In genomic region chr7:25803460-25803859, GRCm38 (mm10) we compare ENCODE assay signal across 16 mouse cellular contexts. TPM values are rescaled to one million over a fixed set of nuclear protein-coding genes. Genes with fewer than 3 reads are reported as not detected.
A peak's percentile ranks its signal among the peaks of the same experiment; 100 is the strongest.
DNase-seq lines count a peak whose midpoint lies in the region; ATAC-seq and TF ChIP-seq lines count a peak whose summit lies in the region.
"Had no signal": no experiment of that assay in that cellular context is flagged by ENCODE, and none has a peak within 500 bp of the region (broad histone marks: within the 10 kb centered on the region; RNA-seq: fewer than 3 reads in every experiment).

No protein-coding gene starts in this region.

- TF ChIP-seq EP300 in lung, postnatal 0 days (IDR thresholded peaks at IDR 0.05): no peak

- intact Hi-C loops in heart, postnatal 14 days (cut with DNase I): loop anchor here (2.0 kb wide), 1 partner anchor 17 kb away; no protein-coding TSS in a partner anchor

- no peaks in the 10 kb centered on the region for H3K36me3 ChIP-seq in lung, postnatal 0 days (ENCODE audit: insufficient read depth, low read length)
- no peaks in the 10 kb centered on the region for H3K36me3 ChIP-seq in neural tube, embryonic 15.5 days
- H3K36me3 ChIP-seq: liver, embryonic 13.5 days; midbrain, embryonic 12.5 days had no signal

- no peaks in the 10 kb centered on the region for H3K27me3 ChIP-seq in lung, postnatal 0 days (replicated peaks; ENCODE audit: insufficient read depth, low read length)
- no peaks in the 10 kb centered on the region for H3K27me3 ChIP-seq in neural tube, embryonic 15.5 days (replicated peaks)
- H3K27me3 ChIP-seq: liver, embryonic 13.5 days; midbrain, embryonic 12.5 days had no signal

- no peak for ATAC-seq in lung, postnatal 0 days
- no peak for ATAC-seq in neural tube, embryonic 15.5 days (ENCODE audit: low FRiP score)
- ATAC-seq: forebrain, embryonic 14.5 days; hindbrain, embryonic 16.5 days had no signal

- 74% methylated on average over 13 of the region's 13 CpGs for WGBS in lung, postnatal 0 days
- 84% methylated on average over 13 of the region's 13 CpGs for WGBS in neural tube, embryonic 15.5 days

- H3K27ac ChIP-seq in lung, postnatal 0 days (ENCODE audit: low read length): peak overlapping the region; percentile 86; the same call in 1 of the 2 replicates
- no peak overlapping the region for H3K27ac ChIP-seq in neural tube, embryonic 15.5 days (replicated peaks)
- H3K27ac ChIP-seq: liver, embryonic 13.5 days; midbrain, embryonic 12.5 days had no signal

- no peak overlapping the region for H3K9ac ChIP-seq in lung, postnatal 0 days (replicated peaks; ENCODE audit: low read depth)
- no peak overlapping the region for H3K9ac ChIP-seq in neural tube, embryonic 15.5 days (replicated peaks)
- H3K9ac ChIP-seq: liver, embryonic 13.5 days; midbrain, embryonic 12.5 days had no signal

- no peaks in the 10 kb centered on the region for H3K9me3 ChIP-seq in lung, postnatal 0 days (ENCODE audit: low read length)
- no peaks in the 10 kb centered on the region for H3K9me3 ChIP-seq in neural tube, embryonic 15.5 days (replicated peaks)

- TF ChIP-seq CTCF in lung, postnatal 0 days (IDR thresholded peaks at IDR 0.05): no peak

- no peak overlapping the region for H3K4me2 ChIP-seq in lung, postnatal 0 days (replicated peaks; ENCODE audit: low read depth, low read length)
- no peak overlapping the region for H3K4me2 ChIP-seq in neural tube, embryonic 15.5 days
- H3K4me2 ChIP-seq: liver, embryonic 13.5 days; midbrain, embryonic 12.5 days had no signal

- peak; percentile 97 for DNase-seq in heart, adult 11 months
- no peak for DNase-seq in heart, adult 8-10 months (ENCODE audit: low spot score)
- no peak for DNase-seq in lung, postnatal 0 days (ENCODE audit: low spot score)
- no peak for DNase-seq in lung, adult 18-20 months
- DNase-seq in heart, postnatal 14 days: peak; percentile 45 to 65
- no peak for DNase-seq in cerebellum, adult 8-10 months
- no peak for DNase-seq in neural tube, embryonic 10.5 days (ENCODE audit: extremely low spot score, low spot score)
- DNase-seq: adrenal gland, adult 8-10 months; cerebellum, postnatal 36 days; liver, embryonic 13.5 days; right cerebral cortex, postnatal 14 days; thymus, postnatal 14 days had no signal

- peaks cover 3% of the 10 kb centered on the region; the same call in 1 of the 2 replicates for H3K4me1 ChIP-seq in lung, postnatal 0 days (ENCODE audit: insufficient read depth, low read depth, low read length)
- H3K4me1 ChIP-seq in neural tube, embryonic 15.5 days: peaks cover 8% of the 10 kb centered on the region

- H3K4me3 ChIP-seq in lung, postnatal 0 days (ENCODE audit: low read depth, low read length): no peak overlapping the region
- no peak overlapping the region for H3K4me3 ChIP-seq in neural tube, embryonic 15.5 days (replicated peaks)
- H3K4me3 ChIP-seq: liver, embryonic 13.5 days; midbrain, embryonic 12.5 days had no signal

RNA-seq across cellular contexts. Expression of gene Cyp2s1, which starts 13.3 kb away (rescaled TPM):
- 10 to 100 TPM in 1 of 4 experiments, 1 to 10 TPM in 3; 4.1 to 11.5 (median 5.2) TPM for total RNA-seq in heart, adult 8-10 months (2022)
- polyA plus RNA-seq in lung, postnatal 0 days (2015; fragmentation: Nextera tagmentation; extraction: Ambion mirVana): 51.9 and 53.1 TPM in 2 replicates
- total RNA-seq in heart, postnatal 14 days (2021): 1 to 10 TPM; 5.4 to 6.1 TPM
- polyA plus RNA-seq in neural tube, embryonic 15.5 days (2015; fragmentation: Nextera tagmentation; extraction: Ambion mirVana): 2.8 and 6.1 TPM in 2 replicates

RNA-seq across cellular contexts. Expression of gene Axl, which starts 15.0 kb away (rescaled TPM):
- total RNA-seq in heart, adult 8-10 months (2022): 10 to 100 TPM; 50.2 to 70.9 (median 65.9) TPM
- 74.6 and 81.6 TPM in 2 replicates for polyA plus RNA-seq in lung, postnatal 0 days (2015; fragmentation: Nextera tagmentation; extraction: Ambion mirVana)
- total RNA-seq in heart, postnatal 14 days (2021): 100 to 1,000 TPM in 1 of 2 experiments, 10 to 100 TPM in 1; 94.3 to 122 TPM
- polyA plus RNA-seq in neural tube, embryonic 15.5 days (2015; fragmentation: Nextera tagmentation; extraction: Ambion mirVana): 27.6 and 35.8 TPM in 2 replicates

RNA-seq across cellular contexts. Expression of gene Hnrnpul1, which starts 48.9 kb away (rescaled TPM):
- total RNA-seq in heart, adult 8-10 months (2022): 10 to 100 TPM; 65.8 to 82.6 (median 71.5) TPM
- 32.4 and 34.5 TPM in 2 replicates for polyA plus RNA-seq in lung, postnatal 0 days (2015; fragmentation: Nextera tagmentation; extraction: Ambion mirVana)
- 10 to 100 TPM; 88.8 to 89.0 TPM for total RNA-seq in heart, postnatal 14 days (2021)
- 37.3 and 43.9 TPM in 2 replicates for polyA plus RNA-seq in neural tube, embryonic 15.5 days (2015; fragmentation: Nextera tagmentation; extraction: Ambion mirVana)

Comparison
In these comparisons a context has a peak if more than half of its experiments do, and no peak if none do; other contexts are left out.
1. DNase-seq: peak in heart, adult 11 months (single experiment) and heart, postnatal 14 days (2 of 2); none in heart, adult 8-10 months (single experiment), lung, postnatal 0 days (single experiment), lung, adult 18-20 months (0 of 2), cerebellum, adult 8-10 months (single experiment) and neural tube, embryonic 10.5 days (single experiment).